Mouse (Mus musculus): Measurements from ENCODE around the gene Rph3al. TPM values are rescaled to one million over a fixed set of nuclear protein-coding genes. Genes with fewer than 3 reads are reported as not detected.

The Rph3al gene
- 10 to 100 TPM; 14.2 to 14.9 TPM for total RNA-seq (2021)
- long read RNA-seq, experiment 1, transcript Rph3al-202 (8 exons, 988 nt), result major isoform, 8 of 22 reads
- long read RNA-seq, experiment 1, partial matches to known transcripts, result 0 of 22 reads
- long read RNA-seq, experiment 1, other reads (novel, unspliced or antisense), result 14 of 22 reads
- long read RNA-seq, experiment 2, transcript Rph3al-202 (8 exons, 988 nt), result major isoform, 6 of 13 reads
- long read RNA-seq, experiment 2, partial matches to known transcripts, result 0 of 13 reads
- long read RNA-seq, experiment 2, other reads (novel, unspliced or antisense), result 7 of 13 reads

DNA sequence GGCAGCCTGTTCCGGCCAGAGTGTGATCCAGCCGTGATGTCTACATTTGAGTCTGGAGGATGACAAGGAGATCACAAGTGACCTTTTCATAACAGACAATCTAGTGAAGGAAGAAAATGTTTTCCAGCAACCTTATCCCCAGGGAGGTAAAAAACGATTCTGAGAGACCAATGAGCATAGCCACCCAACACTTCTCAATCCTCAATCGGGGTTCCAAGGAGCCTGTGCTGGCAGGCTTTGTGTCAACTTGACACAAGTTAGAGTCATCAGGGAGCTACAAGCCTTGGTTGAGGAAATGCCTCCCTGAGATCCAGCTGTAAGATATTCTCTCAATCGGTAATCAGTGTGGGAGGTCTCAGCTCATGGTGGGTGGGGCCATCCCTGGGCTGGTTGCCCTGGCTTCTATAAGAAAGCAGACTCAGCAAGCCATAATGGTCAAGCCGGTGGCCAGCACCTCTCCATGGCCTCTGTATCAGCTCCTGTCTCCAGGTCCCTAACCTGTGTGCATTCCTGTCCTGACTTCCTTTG, at the start of gene Rph3al:
Gene Rph3al (minus strand): TSS at position 51 of the 528 bp plus-strand sequence.
- peak; percentile 30 for DNase-seq (ENCODE audit: low spot score)

- no peak for DNase-seq (ENCODE audit: low spot score)
These were observed 47.7 kb upstream of the Rph3al start for GRCm38 (mm10) chr11:75985948-75986347.

GRCm38 (mm10) chr11:75984581-75984980, 46.4 kb upstream of the Rph3al start:
- DNase-seq (ENCODE audit: low spot score), result no peak

GRCm38 (mm10) chr11:75983194-75983593, 45.0 kb upstream of the Rph3al start:
- no peak for DNase-seq (ENCODE audit: low spot score)

DNA sequence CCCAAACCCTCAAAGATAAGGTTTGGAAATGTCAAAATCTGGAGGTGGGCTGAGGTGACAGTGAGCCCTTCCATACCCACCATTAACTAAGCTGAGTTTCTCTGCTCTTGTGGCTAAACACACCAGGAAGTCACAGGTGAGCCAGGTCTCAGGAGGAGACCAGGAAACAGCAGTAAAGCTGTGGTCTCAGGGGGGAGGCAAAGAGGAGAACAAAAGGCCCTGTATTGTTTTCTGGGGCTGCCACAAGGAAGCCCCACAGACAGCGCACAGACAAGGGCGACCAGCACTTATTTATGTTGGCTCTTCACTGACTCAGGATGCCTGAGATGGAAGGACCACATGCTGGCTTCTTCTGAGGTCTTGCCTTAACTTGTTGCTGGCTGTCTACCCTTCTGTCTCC, 42.2 kb upstream of the Rph3al start:
- DNase-seq (ENCODE audit: low spot score), result no peak

- no peak for DNase-seq (ENCODE audit: low spot score)
These were observed 39.8 kb upstream of the Rph3al start for GRCm38 (mm10) chr11:75978051-75978450.

- no peak for DNase-seq (ENCODE audit: low spot score)
These were observed 38.5 kb upstream of the Rph3al start for GRCm38 (mm10) chr11:75976748-75977147.

- no peak for DNase-seq (ENCODE audit: low spot score)
These were observed 35.8 kb upstream of the Rph3al start for GRCm38 (mm10) chr11:75973988-75974387.

DNA sequence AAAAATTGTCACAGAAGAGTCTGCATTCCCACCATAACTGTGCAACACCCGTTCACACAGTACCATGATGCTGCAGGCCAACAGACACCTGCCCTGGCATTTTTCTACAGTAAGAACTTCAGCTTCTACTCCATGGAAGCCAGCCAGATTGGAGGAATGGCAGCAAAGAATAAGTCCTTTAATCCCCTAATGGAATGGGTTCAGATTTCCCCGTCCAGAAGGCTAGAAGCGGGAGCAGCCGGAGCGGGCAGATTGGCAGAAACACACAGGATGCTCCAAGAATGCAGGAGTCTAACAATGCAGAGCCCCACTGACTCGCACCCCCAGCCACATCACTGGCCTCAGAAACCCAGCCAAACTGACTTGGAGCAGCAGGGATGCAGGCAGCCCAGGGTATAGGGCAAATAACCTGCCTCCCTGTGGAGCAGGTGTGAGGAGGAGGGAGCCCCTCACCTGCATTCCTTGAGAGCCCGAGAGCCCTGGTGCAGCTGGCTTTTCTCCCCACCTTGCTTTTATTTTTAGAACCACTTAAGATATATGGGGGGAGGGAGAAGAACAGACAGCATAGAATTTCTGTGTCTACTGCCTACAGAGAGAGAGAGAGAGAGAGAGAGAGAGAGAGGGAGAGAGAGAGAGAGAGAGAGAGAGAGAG, 34.8 kb upstream of the Rph3al start:
- DNase-seq (ENCODE audit: low spot score), result no peak

- no peak for DNase-seq (ENCODE audit: low spot score)
These were observed 34.0 kb upstream of the Rph3al start for GRCm38 (mm10) chr11:75972188-75972587.

GRCm38 (mm10) chr11:75970629-75971028, 32.4 kb upstream of the Rph3al start:
- no peak for DNase-seq (ENCODE audit: low spot score)

DNA sequence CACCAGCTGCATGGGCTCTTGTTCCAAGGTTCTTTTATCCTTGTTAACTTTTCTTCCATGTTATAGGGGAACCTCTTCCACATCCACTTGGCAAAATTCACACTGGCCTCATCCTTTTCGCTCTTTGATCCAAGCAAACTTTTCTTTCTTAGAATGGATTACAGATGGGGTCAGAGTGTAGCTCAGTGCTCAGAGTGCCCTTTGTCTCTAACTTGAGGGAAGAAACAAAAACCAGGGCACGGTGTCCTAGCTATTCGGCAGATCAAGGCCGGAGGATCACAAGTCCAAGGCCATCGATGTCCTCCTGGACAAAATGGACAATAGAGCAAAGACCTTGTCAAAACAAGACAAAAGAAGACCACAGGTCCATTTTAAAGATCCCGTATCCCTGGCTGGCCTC, 30.5 kb upstream of the Rph3al start:
- no peak for DNase-seq (ENCODE audit: low spot score)

DNA sequence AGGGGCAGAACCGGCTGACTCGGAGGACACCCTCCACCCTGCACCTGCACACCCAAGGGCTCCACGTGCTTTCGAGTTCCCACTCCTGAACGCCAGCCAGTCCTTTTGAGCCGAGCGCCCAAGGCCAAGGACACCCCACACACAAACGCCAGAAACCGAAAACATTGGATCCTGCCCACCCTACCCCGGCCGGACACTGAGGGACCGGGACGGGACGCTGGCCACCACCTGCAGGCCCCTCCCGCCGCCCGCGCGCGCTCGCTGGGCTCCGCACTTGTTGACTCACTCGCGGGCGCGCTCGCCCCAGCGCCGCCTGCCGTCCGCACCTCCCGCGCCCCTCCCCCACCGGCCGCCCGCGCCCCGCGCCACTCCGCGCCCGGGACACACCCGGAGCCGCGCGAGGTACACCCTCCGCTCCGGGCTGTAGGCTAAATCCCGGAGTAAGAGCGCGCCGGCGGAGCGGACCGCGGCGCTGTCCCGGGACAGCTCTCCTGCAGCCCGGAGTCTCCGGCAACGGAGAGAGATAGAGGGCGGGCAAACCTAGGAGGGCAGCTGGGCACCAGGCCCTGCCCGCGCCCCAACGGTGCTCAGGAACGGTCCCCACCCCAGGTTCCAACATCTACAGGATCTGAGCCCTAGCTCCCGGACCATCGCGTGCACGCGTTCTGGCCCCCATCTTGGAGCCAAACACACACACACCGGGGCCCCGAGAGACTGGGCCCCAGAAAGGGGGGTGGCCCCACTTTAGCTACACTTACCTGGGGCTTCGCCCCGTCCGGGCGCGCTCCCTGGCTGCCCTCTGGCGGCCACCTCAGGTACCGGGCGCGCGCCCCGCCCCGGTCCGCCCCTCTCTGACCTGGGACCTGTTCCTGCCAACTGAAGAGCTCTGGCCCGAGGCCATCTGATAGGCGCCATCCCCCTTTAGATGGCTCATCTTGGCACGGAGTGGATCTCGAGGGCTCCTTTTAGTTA, 28.5 kb upstream of the Rph3al start:
- DNase-seq (ENCODE audit: low spot score), result peak; percentile 74

DNA sequence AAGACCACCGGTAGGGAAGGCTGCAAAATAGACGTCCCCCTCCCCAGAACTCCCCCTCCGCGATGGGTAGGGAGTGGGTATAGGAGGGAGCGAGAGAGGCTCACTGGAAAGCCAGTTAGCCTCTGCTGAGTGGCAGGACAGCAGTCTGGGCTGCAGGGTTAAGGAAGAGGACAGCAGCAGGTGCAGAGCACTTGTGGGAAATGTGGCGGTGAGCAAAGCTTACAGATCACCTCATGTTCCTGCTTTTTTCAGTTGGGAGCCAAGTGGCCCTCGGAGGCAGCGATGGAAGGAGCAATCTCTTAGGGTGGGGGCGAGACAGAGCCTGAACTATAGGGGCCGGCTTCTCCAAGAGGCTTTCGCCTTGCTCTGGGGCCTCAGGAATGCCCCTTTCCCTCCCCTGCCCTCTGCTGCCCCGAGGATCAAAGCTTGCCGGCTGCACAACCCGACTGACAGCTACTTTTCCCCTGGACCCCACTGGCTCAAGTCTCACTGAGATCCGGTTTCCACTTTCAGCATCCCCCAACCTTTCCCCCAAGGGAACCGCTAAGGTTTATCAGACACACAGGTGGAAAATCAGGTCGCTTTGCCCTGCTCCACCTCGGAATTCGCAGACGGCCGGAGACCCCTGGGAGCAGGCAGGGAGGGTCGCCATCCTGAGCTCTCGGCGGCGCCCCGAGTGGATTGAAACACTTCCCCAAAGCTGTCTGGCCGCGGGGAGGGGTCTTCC, 27.6 kb upstream of the Rph3al start:
- DNase-seq (ENCODE audit: low spot score), result peak; percentile 17

DNA sequence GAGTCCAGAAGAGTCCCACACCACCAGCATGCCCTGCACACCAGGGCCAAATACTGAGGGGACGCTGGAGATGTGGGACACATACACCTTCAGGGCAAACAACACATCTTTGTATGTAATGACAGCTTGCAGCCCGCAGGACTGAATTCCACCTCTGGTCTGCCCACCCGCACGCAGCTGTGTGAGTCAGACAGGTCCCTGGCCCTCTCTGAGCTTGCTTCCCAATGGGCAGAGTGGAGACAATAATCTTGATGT, 26.2 kb upstream of the Rph3al start:
- no peak for DNase-seq (ENCODE audit: low spot score)

GRCm38 (mm10) chr11:75963730-75964475, 25.7 kb upstream of the Rph3al start:
- no peak for DNase-seq (ENCODE audit: low spot score)

DNA sequence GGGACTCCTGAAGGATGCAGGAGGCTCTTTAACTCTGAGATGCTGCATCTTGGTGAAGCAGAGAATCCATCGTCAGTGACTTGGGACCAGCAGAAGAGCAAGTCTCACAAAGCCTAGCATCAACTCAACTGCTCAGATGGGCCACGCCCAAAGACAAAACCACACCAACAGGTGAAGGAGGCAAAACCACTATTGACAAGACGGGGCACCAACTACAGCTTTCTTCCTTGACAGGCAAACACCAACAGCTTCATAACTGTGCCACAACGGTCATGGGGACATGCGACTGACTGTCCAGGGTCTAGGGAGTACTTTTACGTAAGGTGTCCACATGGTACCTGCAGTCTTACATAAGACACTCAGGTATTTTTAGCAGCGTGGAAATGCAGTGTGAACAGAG, 23.6 kb upstream of the Rph3al start:
- DNase-seq (ENCODE audit: low spot score), result no peak

DNA sequence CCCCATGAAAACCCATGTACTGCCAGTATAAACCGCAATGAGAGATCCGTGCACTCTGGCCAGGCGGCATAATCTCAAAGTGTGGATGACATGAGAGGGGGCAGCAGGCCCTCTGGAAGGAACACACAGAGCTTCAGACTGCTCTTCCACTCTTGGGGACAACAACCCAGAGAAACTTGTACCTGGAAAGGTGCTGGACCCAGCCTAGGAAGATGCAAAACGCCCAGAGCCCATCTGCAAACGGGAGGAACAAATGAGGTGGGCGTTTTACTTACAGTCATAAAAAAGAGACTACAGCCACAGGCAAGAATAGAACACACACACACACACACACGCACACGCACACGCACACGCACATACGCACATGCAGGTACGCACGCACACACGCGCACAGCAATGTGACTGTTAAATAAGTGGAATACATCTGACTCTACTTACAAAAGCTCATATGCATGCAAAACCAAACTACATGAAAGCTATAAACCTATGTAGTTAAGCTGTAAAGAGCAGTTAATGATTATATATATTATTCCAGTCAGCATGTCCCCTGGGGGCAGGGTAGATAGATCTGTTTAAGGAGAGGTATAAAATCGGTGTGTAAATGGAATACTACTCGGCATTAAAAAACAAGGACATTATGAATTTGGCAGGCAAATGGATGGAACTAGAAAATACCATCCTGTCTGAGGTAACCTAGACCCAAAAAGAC, 19.0 kb upstream of the Rph3al start:
- DNase-seq (ENCODE audit: low spot score), result no peak

DNA sequence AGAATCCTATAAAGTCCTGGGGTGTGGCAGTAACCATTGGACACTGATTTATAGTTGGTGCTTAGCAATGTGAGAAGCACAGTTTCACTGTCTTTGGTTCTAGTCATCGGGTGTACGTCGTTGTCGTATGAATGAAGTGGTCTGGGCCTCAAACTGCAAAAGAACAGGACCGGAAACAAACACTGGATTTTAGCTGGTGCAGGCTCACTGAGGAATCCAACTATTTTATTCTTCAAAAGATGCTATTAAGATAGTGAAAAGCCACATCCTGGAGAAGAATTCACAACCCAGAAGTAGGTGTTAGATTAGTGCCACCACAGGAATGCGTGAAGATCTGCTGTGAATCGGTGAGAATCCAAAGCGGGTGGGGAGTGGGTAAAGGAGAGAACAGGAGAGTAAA, 18.4 kb upstream of the Rph3al start:
- DNase-seq (ENCODE audit: low spot score), result no peak

DNA sequence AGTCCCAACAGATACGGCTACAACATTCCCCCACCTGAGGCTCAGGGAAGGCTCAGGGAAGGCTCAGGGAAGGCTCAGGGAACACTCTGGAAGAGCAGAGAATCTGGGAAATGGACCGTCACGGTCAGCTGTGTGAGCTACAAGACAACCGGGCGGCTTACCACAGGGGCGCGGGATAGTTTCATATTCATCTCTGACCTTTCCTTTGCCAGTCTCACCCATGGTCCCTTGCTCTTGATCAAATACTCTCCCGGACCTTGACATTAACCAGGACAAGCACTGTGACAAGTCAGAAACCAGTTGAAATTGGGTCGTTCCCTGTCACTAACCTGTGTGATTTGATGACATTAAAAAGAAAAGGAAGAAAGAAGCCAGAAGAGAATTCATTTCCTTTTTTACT, 16.7 kb upstream of the Rph3al start:
- DNase-seq (ENCODE audit: low spot score), result no peak

All from gastrocnemius, adult 18-20 months (tissue).